Mouse (Mus musculus): ENCODE data around the gene Adgrg3. TPM values are rescaled to one million over a fixed set of nuclear protein-coding genes. Genes with fewer than 3 reads are reported as not detected.

The Adgrg3 gene
- polyA plus RNA-seq, 2 experiments = 3.3 to 6.7 TPM

DNA sequence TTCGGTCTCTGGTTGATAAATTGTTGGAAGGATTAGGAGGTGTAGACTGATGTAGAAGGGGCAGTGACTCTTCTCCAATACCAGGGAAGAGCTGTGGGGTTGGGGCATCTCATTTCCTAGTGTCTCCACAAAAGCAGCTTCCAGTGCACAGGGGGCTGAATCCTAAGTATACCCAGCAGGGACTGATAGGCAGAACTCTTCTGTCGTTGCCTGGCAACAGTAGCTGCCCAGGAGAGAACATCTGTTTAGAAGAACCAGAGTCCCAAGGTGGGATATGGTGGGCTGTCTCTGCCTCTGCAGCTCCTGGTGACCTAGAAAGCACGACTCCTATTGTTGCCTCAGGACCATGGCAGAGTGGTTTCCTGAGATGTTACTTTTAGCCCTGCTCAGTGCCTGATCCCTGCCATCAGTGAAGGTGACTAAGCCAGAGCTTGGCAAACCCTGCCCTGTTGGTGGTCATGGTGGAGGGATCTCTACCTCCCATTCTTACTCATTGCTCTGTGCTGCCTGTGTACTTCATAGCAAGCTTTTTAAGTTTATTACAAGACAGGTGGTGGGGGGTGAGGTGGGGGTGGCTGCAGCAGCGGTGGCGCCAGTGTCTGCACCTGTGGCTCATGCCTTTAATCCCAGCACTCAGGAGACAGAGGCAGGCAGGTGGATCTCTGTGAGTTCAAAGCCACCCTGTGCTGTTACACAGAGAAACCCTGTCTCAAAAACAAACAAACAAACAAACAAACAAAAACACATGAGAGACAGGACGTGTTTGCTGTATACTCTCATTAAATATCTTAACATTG lies 30.6 kb downstream of the Adgrg3 start:
- no peak for TF ChIP-seq POLR2A (IDR thresholded peaks at IDR 0.05; ENCODE audit: borderline replicate concordance, extremely low read depth, insufficient read depth, insufficient read length)
- ATAC-seq (ENCODE audit: low FRiP score, low read depth) (no peak), DNase-seq (ENCODE audit: low spot score) (no peak)
- Histone ChIP-seq H3K9ac (ENCODE audit: low read depth, low read length, severe bottlenecking) (no peak overlapping the region), H3K4me1 (ENCODE audit: control insufficient read depth, insufficient read depth, low read length) (peaks cover 5% of the 10 kb centered on the region; the same call in 1 of the 2 replicates), H3K4me3 (replicated peaks; ENCODE audit: low read length) (no peak overlapping the region), H3K4me2 (replicated peaks; ENCODE audit: low read depth, low read length, severe bottlenecking) (no peak overlapping the region), H3K36me3 (ENCODE audit: control insufficient read depth, insufficient read depth, low read length) (no peaks in the 10 kb centered on the region), H3K27me3 (ENCODE audit: control insufficient read depth, insufficient read depth, low read length) (no peaks in the 10 kb centered on the region), H3K27ac (replicated peaks; ENCODE audit: low read depth, low read length) (no peak overlapping the region), H3K9me3 (ENCODE audit: control insufficient read depth, low read length) (no peaks in the 10 kb centered on the region)
- 53% methylated on average over 6 of the region's 6 CpGs for WGBS

DNA sequence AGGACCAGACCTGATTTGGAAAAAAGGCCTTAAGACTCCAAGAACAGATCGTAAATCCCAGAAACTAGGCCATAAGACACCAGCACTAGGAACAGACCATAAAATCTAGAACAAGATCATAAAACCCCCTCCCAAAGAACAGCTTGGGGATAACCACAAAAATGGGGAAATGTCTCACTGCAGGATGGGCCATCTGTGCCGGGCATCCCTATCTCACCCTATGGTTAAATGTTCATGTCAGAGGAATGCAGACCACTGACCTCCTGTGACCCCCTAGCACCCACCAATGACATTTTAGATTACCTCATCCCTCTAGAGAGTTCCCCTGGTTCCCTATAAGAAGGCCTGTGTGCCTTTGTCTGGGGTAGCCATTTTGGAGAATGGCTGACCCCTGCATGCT lies 32.1 kb downstream of the Adgrg3 start:
- no peak overlapping the region for H3K4me2 ChIP-seq (replicated peaks; ENCODE audit: low read depth, low read length, severe bottlenecking)
- H3K27ac ChIP-seq (replicated peaks; ENCODE audit: low read depth, low read length) = no peak overlapping the region
- 0 out of 2 replicates have a peak, but pooled peaks have one; percentile 6 for ATAC-seq (ENCODE audit: low FRiP score, low read depth)
- no peak for TF ChIP-seq POLR2A (IDR thresholded peaks at IDR 0.05; ENCODE audit: borderline replicate concordance, extremely low read depth, insufficient read depth, insufficient read length)
- H3K9me3 ChIP-seq (ENCODE audit: control insufficient read depth, low read length) = no peaks in the 10 kb centered on the region
- peaks cover 5% of the 10 kb centered on the region; the same call in 1 of the 2 replicates for H3K4me1 ChIP-seq (ENCODE audit: control insufficient read depth, insufficient read depth, low read length)
- H3K27me3 ChIP-seq (ENCODE audit: control insufficient read depth, insufficient read depth, low read length) = no peaks in the 10 kb centered on the region
- H3K9ac ChIP-seq (ENCODE audit: low read depth, low read length, severe bottlenecking) = no peak overlapping the region
- H3K4me3 ChIP-seq (replicated peaks; ENCODE audit: low read length) = no peak overlapping the region
- DNase-seq (ENCODE audit: low spot score) = no peak
- WGBS = 13% methylated on average over 2 of the region's 2 CpGs
- H3K36me3 ChIP-seq (ENCODE audit: control insufficient read depth, insufficient read depth, low read length) = no peaks in the 10 kb centered on the region

DNA sequence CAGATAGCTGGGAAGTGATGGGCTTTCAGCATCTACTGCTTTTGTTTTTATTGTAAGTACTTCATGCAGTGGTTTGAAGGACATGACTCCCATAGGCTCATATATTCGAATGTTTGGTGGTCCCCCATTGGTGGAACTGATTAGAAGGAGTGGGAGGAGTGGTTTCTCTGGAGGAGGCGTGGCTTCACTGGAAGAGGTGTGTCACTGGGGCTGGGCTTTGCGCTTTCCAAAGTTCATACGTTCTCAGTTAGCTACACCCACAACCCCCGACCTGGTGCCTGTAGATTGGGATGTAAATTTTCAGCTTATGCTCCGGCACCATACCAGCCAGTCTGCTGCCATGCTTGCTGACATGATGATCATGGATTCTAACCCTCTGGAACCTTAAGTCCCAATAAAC lies 36.9 kb downstream of the Adgrg3 start:
- no peak for TF ChIP-seq POLR2A (IDR thresholded peaks at IDR 0.05; ENCODE audit: borderline replicate concordance, extremely low read depth, insufficient read depth, insufficient read length)
- 57% methylated on average over 6 of the region's 6 CpGs for WGBS
- Histone ChIP-seq H3K4me1 (ENCODE audit: control insufficient read depth, insufficient read depth, low read length) (no peaks in the 10 kb centered on the region), H3K4me2 (replicated peaks; ENCODE audit: low read depth, low read length, severe bottlenecking) (no peak overlapping the region), H3K4me3 (replicated peaks; ENCODE audit: low read length) (no peak overlapping the region), H3K27me3 (ENCODE audit: control insufficient read depth, insufficient read depth, low read length) (no peaks in the 10 kb centered on the region), H3K9me3 (ENCODE audit: control insufficient read depth, low read length) (no peaks in the 10 kb centered on the region), H3K9ac (ENCODE audit: low read depth, low read length, severe bottlenecking) (no peak overlapping the region), H3K27ac (replicated peaks; ENCODE audit: low read depth, low read length) (no peak overlapping the region), H3K36me3 (ENCODE audit: control insufficient read depth, insufficient read depth, low read length) (no peaks in the 10 kb centered on the region)
- DNase-seq (ENCODE audit: low spot score) = no peak
- no peak for ATAC-seq (ENCODE audit: low FRiP score, low read depth)

DNA sequence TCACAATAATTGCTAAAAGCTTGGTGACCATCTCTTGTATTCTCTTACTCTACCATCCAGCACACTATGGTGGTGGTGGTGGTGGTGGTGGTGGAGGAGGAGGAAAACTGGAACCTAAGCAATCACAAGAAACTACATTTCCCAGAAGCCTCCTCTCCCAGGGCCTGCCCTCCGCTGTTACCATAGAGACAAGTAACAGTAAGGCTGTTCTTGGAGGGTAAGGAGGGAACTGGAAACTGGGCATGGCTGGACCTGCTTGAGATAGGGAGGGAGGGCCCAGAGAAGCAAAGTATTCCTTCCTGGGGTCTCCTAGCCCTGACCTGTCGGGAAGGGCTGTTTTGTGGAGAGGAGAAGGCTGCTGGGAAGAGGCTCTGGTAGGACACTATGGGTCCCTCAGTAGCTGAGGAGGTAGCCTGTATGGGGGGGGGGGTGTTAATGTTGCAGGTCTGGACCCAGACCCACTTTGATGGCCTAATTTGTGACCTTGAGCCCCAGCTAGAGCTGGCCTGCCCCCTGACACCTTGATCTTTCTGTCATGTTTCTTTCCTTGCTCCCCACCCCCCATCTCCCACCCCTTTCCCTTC lies 37.5 kb downstream of the Adgrg3 start, which contains the start of gene Drc7:
TSS of gene Drc7 (plus strand) at position 177 of the 584 bp plus-strand sequence.
- H3K4me1 ChIP-seq (ENCODE audit: control insufficient read depth, insufficient read depth, low read length) = no peaks in the 10 kb centered on the region
- no peak within 1 kb of the TSS for H3K4me3 ChIP-seq (replicated peaks; ENCODE audit: low read length)
- DNase-seq (ENCODE audit: low spot score) (no peak), ATAC-seq (ENCODE audit: low FRiP score, low read depth) (no peak)
- no peak for TF ChIP-seq POLR2A (IDR thresholded peaks at IDR 0.05; ENCODE audit: borderline replicate concordance, extremely low read depth, insufficient read depth, insufficient read length)
- no peaks in the 10 kb centered on the region for H3K27me3 ChIP-seq (ENCODE audit: control insufficient read depth, insufficient read depth, low read length)
- H3K4me2 ChIP-seq (replicated peaks; ENCODE audit: low read depth, low read length, severe bottlenecking) = no peak within 1 kb of the TSS
- no peaks in the 10 kb centered on the region for H3K9me3 ChIP-seq (ENCODE audit: control insufficient read depth, low read length)
- 26% methylated on average over 2 of the region's 2 CpGs for WGBS
- no peak within 1 kb of the TSS for H3K9ac ChIP-seq (ENCODE audit: low read depth, low read length, severe bottlenecking)
- no peak within 1 kb of the TSS for H3K27ac ChIP-seq (replicated peaks; ENCODE audit: low read depth, low read length)
- no peaks in the 10 kb centered on the region for H3K36me3 ChIP-seq (ENCODE audit: control insufficient read depth, insufficient read depth, low read length)

DNA sequence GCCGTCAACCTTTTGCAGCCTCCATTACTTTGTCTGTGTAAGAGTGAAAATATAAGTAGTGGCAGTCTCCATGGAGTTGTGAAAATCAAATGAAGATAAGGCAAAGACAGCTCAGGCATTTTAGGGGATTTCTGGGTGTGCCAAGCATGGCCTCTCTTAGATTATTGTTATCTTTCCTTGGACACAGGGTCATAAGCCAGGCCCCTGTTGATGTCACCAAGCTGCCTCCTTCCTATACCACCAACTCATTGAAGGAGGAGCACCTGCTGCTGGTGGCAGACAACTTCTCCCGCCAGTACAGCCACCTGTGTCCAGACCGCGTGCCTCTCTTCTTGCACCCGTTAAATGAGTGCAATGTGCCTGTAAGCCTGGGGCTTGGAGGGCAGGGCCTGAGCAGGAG lies 38.9 kb downstream of the Adgrg3 start:
- Histone ChIP-seq H3K9me3 (ENCODE audit: control insufficient read depth, low read length) (no peaks in the 10 kb centered on the region), H3K9ac (ENCODE audit: low read depth, low read length, severe bottlenecking) (no peak overlapping the region), H3K4me1 (ENCODE audit: control insufficient read depth, insufficient read depth, low read length) (no peaks in the 10 kb centered on the region), H3K4me2 (replicated peaks; ENCODE audit: low read depth, low read length, severe bottlenecking) (no peak overlapping the region), H3K27ac (replicated peaks; ENCODE audit: low read depth, low read length) (no peak overlapping the region), H3K27me3 (ENCODE audit: control insufficient read depth, insufficient read depth, low read length) (no peaks in the 10 kb centered on the region), H3K36me3 (ENCODE audit: control insufficient read depth, insufficient read depth, low read length) (no peaks in the 10 kb centered on the region), H3K4me3 (replicated peaks; ENCODE audit: low read length) (no peak overlapping the region)
- no peak for DNase-seq (ENCODE audit: low spot score)
- WGBS = 79% methylated on average over 5 of the region's 5 CpGs
- TF ChIP-seq POLR2A (IDR thresholded peaks at IDR 0.05; ENCODE audit: borderline replicate concordance, extremely low read depth, insufficient read depth, insufficient read length) = no peak
- no peak for ATAC-seq (ENCODE audit: low FRiP score, low read depth)

All from limb, embryonic 14.5 days (tissue).